Mouse (Mus musculus) right cerebral cortex, postnatal 4 days (tissue): Measurements from ENCODE around the gene Stx1b.
"Not testable (repeated sequence)": the region's sequence is repeated elsewhere in the genome, so short reads cannot be mapped to it uniquely, and the experiment has no call there.

Experiments used
- DNase-seq: peaks from one replicate; pipeline ENCODE4 v3.0.0-alpha.2; 2022

Gene Stx1b

DNA sequence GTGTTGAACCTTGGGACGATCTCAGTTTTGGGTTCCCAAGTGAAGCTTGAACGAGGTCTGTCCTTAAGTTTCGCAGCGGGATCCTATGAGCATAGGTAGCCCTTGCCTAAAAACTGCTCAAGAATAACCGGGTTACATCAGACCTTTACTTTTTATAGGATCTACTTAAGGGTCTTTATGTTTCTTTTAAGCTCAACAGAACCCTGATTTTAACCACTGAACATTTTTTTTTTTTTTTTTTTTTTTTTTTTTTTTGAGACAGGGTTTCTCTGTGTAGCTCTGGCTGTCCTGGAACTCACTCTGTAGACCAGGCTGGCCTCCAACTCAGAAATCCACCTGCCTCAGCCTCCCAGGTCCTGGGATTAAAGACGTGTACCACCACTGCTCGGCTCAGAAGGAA lies 48.5 kb downstream of the Stx1b start:
- DNase-seq: not testable (repeated sequence)

DNA sequence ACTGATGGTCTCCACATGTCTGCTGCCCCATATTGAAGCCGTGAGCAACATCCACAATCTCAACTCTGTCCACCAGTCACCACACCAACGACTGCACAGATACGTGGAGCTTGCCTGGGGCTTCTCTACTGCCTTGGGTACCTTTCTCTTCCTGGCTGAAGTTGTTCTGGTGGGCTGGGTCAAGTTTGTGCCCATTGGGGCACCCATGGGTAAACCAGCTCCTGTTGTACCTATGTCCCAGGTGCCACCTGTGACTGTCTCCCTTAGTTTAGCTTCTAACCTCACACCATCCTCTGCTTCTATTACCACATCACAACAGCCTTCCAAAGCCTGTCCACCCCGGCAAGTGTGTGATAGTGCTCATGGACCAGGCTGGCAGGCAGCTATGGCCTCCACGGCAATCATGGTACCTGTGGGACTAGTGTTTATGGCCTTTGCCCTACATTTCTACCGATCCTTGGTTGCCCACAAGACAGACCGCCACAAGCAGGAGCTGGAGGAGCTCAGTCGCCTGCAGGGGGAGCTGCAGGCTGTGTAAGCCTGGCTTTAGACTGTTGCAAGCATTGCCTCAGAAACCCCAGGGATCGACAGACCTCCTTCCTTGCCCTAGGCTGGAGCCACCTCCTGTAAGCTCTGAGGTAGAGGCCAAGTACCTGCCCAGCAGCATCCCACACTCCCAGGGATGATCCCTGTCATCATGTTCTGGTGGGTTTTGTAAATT lies 50.5 kb downstream of the Stx1b start:
- DNase-seq: peak; percentile 70

DNA sequence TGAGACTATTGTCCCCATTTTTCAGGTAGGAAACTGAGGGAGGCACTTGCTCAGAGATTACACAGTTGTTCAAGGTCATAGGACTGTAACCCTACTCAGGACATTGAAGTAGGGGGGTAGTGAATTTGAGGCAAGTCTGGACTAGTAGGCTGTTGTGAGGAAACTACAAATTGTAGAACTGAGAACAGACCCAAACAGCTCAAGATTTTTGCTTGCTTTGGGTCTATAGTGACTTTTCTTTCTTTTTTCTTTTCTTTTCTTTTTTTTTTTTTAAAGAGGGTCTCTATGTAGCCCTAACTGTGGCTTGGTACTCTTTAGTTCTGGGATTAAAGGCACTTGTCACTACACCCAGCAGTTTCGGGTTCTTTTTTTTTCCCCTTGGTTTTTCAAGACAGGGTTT lies 51.8 kb downstream of the Stx1b start:
- DNase-seq: no peak

DNA sequence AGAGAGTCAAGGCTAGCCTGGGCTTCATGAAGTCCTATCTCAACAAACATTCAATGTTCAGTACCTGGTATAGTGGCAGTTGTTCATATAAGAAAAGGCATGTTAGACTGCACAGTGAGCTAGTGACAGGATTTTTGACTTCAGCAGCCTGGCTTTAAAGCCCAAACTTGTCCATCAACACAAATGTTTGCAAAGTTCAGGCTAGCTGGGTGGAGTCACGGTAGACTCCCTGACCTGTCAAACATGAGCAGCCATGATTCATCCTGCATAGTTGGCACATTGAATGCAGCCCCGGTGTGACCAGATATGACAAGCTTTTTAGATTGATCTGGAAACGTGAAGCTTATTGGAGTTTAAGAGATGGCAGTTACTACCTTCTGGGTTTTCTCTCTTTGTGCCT lies 52.3 kb downstream of the Stx1b start:
- no peak for DNase-seq

DNA sequence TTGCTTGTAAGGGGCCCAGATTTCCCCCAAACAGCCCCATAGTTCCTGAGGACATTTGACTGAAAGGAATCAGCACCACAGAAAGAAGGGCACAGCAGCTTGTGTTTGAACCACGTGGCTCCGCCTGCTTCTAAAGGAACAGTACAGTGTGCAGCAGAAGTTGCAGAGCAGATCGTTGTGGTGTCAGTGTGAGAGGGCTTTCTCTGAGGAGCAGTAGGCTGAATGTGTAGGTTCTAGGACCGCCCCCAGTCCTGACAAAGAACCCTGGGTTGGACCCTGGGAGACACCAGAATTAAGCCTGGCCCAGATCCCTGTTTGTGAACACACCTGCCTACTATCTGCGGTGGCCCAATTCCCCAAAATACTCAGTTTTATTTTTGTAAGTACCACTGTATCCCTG lies 53.1 kb downstream of the Stx1b start:
- no peak for DNase-seq

DNA sequence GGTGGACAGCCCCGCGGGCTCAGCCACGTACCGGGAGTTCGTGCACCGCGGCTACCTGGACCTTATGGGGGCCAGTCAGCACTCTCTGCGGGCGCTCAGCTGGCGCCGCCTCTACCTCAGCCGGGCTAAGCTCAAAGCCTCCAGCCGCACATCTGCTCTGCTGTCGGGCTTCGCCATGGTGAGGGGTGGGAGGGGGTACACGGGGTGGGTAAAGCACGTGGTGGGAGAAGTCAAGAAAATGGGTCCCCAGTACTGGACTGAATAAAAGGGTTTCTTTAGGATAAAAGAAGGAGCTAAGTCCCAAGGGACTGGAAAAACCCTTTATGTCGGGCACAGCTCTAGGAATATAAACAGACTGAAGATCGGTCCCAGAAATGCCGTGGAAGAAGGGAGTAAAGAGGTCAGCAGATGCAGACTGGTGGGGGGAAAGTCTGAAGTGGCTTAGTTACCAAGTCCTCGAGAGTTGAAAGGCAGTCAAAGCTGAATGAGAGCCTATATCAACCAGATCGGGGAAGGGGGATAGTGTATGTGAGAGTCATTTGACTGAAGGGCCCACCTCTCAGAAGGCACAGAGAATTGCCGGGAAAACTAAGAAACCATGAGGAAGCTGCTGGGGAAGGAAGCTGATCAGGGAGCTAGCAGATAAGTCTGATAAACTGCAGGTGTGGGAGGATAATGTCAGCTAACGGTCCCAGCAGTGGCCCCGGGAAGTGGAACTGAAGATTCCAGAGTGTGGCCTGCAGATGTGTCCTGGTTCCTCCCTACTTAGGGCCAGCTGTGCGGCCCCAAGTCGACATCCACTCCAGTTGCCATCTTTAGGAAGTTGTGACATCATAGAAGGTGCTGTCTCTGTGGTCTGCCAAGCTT lies 54.1 kb downstream of the Stx1b start:
- DNase-seq: no peak

DNA sequence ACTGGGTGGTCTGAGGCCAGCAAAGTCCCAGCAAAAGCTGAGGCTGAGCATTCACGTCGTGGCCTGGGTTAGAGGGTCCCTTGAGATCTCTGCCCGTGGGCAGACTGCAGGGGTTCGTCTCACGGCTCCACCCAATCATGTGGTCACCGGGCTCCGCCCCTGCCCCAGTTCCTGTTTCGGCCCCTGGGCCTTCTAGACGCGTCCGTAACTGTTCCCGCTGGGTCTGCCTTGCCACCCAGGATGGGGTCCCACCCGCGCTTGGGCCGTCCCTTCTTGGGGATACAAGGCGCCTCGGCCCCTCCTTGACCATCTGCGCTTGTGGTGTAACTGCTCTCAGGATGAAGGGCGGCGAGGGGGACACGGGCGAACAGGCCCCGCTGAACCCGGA lies 54.7 kb downstream of the Stx1b start, which contains the start of gene Orai3:
Gene Orai3, plus strand, starts transcription at position 165 of the 388 bp plus-strand sequence.
- DNase-seq: peak; percentile 78

DNA sequence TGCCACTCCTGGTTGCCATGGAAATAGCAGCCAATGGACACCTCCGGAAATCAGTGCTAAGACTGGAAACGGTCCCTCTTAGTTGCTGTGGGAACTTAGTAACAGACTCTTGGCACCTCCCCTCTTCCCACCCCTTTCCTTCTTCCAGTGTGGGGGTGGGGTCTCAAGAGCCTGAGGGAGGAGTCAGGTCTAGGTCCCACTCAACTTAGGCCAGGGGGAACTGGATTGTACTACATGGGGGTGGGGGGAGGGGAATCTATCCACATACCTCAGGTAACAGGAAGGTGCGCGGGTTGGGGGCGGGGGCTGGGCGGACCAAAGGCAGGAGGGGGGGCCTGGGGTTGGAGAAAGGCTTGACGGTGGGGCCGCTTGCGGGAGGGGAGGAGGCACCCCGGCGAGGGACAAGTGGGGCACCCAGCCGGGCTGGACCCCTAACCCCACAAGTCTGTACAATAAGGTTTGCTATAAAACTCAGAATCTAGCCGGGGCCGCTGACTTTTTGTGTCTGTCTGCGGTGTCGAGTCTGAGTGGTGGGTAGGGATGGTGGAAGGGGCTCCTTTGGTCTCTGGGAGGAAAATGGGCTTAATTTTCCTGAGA lies 55.3 kb downstream of the Stx1b start:
- peak; percentile 92 for DNase-seq

DNA sequence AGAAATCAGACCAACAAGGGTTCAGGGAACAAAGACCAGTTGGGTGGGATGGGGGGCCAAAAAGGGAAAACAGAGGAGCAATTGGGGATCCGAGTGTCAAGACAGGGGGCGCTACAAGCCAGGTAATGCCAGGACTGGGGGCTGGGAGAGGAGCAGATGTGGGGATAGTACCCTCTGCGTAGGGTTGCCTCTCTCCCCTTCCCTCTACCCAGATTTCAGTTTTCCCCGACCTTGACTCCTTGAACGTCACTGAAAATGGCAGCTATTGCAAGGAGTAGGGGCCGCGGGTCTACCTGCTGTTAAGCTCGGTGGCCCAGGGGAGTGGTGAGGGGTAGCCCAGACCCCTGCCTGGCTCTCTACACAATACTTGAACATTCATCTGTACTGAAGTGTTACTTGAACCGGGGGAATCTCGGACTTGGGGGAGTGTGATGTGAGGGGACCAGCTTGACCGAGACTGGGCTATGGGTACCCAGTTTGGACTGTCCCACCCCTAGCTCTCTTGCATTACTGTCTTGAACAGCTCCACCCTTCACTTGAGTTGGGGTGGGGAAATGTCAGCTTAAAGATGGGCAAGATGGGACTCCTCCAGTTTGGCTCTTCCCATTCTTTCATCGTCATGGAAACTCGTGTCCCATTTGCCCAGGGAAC lies 55.9 kb downstream of the Stx1b start:
- peak; percentile 31 for DNase-seq

DNA sequence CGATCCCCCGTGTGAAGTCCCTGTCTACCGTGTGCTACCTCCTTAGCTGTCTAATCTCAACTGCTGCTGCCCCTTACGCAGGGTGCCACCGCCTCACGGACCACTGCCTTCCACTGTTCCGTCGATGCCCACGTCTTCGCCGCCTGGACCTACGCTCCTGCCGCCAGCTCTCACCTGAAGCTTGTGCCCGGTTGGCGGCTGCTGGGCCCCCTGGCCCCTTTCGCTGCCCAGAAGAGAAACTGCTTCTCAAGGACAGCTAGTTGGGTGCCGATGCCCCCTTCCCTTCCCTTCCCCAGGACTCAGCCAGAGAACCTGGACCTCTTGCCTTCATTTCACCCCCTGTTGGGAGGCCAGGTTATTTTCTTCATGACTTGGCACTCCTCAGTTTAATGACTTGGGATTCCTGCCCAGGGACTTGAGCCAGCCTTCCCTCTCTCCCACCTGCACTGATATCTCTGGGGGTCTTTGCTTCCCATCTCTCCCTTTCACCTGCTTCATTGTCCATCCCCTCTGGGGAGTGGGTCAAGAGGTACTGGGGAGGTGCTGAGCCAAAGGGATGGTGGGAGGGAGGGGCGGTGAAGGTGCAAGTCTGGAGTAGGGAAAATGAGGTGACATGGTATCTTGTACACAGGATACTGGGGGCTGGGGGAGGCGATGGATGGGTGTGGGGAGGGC lies 56.5 kb downstream of the Stx1b start:
- DNase-seq: no peak

DNA sequence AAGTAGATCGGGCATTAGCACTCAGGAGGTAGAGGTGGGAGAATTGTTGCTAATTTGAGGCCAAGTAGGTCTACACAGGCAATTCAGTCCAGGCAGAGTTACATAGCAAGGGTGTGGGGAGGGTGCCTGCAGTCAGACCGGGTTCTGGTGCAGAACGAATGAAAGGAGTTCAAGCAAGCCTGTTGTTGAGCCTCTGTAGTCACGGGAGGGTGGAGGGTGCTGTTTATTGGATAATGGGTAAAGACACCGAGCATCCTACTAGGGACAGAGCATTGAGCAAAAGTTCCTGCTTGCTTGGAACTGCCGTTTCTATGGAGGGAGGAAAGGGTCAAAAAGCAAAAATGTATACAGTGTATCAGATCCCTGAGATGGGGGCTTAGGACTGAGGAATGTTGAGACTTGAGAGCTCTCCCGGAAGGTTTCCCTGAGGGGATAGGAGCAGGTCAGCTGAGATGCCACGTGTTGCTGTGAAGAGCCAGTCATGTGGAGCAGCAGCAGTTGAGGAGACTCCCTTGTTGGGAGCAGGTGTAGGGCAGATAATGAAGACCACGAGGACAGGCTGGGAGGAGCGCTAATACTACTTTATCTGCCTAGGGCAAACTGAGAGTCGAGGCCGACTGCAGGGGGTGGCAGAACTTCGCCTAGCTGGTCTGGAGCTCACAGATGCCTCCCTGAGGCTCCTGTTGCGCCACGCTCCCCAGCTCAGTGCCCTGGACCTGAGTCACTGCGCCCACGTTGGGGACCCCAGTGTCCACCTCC lies 57.3 kb downstream of the Stx1b start:
- DNase-seq: no peak

DNA sequence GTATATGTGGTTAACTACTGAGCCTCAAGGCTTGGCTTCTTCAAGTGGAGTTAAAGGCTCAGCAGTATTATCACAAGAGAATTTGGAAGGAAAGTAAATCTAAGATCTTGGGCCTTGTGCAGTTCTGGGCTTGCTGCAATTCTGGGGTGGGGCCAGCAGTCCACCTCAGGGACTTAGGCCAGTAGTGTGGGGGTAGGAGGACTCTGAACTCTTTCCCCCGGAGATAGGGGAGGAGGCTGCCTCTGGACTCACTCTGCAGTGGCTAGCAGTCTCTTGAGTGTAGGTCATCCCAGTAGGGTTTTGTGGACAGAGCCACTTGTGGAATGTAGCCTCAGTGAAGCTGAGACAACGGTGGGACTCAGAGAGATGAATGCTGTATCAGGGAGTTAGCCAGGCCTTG lies 58.6 kb downstream of the Stx1b start:
- DNase-seq: no peak

DNA sequence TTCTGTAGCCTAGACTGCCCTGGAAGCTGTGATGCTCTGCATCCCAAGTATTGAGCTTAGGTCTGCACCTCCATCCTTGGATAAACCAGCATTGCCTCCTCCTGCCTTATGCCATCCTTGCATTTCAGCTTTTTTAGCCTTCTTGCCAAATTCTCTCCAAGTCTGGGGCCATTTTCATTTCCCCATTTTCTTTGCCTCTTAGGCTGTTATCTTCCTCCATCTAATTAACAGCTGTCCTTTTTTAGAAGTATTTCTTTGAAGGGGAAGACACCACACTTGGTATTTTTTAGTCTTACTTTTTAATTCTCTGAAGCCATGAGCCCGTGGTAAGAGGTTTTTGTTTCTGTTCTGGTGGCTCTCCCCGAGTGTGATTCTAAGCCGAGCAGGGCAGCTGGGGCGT lies 60.7 kb downstream of the Stx1b start:
- no peak for DNase-seq

DNA sequence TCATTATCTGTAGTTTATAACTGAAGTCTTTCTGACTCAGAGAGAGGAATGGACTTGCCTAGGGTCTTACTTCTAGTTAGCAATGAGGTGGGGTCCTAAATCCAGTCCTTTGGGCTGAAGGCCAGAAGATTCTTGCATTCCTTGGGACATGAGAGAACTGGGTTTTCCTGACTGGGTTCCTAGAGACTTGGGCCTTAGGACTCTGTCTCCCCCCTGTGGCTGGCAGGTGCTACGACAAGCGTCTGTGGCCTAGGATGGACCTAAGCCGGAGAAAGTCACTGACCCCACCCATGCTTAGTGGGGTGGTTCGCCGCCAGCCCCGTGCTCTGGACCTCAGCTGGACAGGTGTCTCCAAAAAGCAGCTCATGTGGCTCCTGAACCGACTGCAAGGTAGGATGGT lies 63.3 kb downstream of the Stx1b start:
- DNase-seq: peak; percentile 50

DNA sequence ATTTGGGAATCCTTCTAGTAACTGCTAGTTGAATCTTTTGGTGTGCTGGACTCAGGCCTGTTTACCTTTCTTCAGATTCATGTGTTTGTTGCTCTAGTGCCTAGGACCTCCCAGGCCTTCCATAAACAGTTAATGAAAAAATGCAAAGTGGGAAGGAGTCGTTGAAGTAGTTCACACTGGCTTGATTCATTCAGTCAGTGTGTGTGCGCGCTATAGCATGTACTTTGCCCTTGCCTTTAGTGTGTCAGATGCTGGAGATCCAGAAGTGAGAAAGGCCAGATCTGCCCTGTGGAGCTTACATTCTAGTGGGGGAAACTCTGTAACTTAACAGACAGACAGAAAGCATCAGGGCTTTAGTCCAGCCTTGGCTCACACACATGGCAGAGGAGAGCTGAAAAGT lies 63.9 kb downstream of the Stx1b start:
- DNase-seq: no peak

DNA sequence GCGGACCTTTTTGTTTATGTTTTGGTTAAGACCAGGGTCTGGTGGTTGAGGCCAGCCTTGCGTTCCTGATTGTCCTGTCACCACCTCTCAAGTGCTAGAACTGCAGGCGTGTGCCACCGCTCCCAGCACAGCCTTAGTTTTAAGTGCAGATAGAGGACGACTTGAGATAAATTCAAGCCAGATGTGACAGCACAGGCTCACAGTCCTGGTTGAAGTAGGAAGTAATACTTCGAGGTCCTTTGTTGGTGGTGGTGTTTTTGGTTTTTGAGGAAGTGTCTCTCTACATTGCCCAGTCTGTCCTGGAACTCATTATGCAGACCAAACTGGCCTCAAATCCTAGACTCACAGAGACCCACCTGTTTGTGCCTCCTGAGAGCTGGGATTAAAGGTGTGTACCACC lies 64.6 kb downstream of the Stx1b start:
- DNase-seq: no peak
